Mouse (Mus musculus) ovary, postnatal 10 days (tissue): Measurements from ENCODE around the gene Ube2b.

ENCODE experiments used
- DNase-seq: peaks from one replicate; pipeline ENCODE4 v3.0.0; 2022; ENCODE audit warnings: low spot score

The Ube2b gene

GRCm38 (mm10) chr11:52000290-52000962 is at the start of gene Ube2b:
TSS of gene Ube2b (minus strand) at chr11:52000762.
- DNase-seq = peak; percentile 91

DNA sequence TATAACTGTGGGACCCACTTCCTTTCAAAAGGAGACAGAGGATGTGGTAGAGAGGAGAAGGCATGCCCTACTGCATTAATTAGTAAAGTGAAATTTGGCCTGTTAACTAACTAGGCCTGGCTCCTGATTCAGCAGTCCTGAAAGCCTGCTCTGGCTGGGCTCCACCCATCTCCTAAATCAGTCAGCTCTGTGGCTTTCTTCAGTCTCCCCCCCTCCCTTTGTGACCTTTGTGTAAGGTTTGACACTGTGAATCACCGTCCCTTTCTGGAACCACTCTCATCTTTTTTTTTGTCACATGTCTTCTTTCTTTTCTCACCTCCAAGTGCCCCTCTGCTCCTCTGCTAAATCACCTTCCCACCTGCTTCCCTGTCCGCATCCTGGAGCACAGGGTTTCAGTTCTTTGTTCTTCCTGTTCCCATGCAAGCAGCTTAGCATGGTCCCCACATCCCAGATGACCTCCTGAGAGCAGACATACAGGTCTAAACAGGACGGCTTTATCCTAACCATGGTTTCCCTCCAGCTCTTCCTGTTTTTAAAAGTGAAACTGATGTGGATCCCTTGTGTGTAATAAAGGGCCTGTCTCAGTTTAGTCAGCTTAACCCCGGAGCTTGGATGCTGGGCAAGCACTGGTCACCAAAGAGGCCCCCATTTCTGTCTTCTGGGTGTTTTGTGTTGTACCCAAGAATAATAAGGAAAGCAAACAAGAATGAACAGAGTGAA is 46.0 kb upstream of the Ube2b start:
- DNase-seq = no peak

GRCm38 (mm10) chr11:52044156-52044555 is 43.6 kb upstream of the Ube2b start:
- no peak for DNase-seq

GRCm38 (mm10) chr11:52043224-52043623 is 42.7 kb upstream of the Ube2b start:
- no peak for DNase-seq

GRCm38 (mm10) chr11:52037659-52038058 is 37.1 kb upstream of the Ube2b start:
- no peak for DNase-seq

DNA sequence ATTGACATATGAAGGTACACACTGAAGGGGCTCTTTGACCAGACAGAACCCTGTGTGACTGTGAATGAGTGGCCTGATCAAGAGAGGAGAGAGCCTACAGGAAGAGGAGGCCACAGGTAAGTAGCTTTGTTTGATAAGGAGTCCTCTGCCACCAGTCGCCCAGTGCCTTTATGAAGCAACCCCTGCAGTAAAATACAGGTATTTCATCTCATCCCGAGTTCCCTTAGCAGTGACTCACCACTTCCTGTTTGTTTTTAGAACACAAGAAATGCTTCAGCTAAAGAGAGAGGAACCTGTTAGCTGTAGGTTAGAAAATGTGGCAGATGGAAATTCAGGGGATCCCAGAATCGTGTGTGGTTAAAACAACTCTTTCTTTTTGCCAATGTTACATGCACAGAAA is 35.3 kb upstream of the Ube2b start:
- no peak for DNase-seq

GRCm38 (mm10) chr11:52033953-52034352 is 33.4 kb upstream of the Ube2b start:
- DNase-seq = no peak

GRCm38 (mm10) chr11:52032356-52032755 is 31.8 kb upstream of the Ube2b start:
- DNase-seq = no peak

- DNase-seq = no peak
Measured at GRCm38 (mm10) chr11:52018217-52018616, 17.7 kb upstream of the Ube2b start.

GRCm38 (mm10) chr11:52011541-52011940 is 11.0 kb upstream of the Ube2b start:
- DNase-seq = no peak

- no peak for DNase-seq
Measured at GRCm38 (mm10) chr11:52011011-52011410, 10.4 kb upstream of the Ube2b start.

DNA sequence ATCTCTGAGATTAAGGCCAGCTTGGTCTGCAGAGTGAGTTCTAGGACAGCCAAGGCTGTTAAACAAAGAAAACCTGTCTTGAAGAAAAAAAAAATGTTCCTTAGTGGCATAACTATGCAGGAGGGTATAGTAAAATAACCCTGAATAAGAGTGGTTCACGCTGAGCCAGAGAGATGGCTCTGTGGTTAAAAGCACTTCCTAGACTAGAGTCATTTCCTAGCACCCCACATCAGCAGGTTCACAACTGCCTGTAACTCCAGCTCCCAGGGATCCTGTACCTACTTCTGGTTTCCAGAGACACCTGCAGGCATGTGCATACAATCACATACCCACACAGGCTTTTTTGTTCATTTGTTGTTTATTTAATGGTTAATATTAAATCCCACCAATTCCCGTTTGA is 5.0 kb upstream of the Ube2b start:
- DNase-seq = no peak

GRCm38 (mm10) chr11:52003772-52004528 is 3.4 kb upstream of the Ube2b start, which contains the start of gene Cdkl3:
TSS of gene Cdkl3 (plus strand) at chr11:52004221.
- peak; percentile 73 for DNase-seq

- no peak for DNase-seq
Measured at GRCm38 (mm10) chr11:52003505-52003771, 2.9 kb upstream of the Ube2b start.

DNA sequence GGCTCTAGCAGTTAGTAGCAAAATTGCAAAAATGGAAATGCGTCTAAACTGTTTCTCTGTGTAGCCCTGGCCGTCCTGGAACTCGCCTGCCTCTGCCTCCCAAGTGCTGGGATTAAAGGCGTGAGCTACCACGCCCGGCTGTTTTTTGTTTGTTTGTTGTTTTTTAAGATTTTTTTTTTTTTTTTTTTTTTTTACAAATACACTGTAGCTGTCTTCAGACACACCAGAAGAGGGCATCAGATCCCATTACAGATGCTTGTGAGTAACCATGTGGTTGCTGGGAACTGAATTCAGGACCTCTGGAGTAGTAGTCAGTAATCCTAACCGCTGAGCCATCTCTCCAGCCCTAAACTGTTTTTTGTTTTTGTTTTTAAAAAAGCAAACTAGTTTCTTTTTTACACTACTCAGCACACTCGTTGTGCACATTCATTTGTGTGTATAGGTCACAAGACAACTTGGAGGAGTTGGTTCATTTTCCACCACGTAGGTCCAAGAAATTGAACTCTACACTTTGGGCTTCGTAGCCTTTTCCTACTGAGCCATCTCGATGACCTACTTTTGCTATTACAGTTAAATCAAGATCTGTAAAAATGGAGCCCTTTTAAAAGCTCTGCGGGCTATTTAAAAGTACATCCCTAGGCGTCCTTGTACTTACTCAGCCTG is 2.4 kb upstream of the Ube2b start:
- no peak for DNase-seq

GRCm38 (mm10) chr11:52001861-52002260 is 1.3 kb upstream of the Ube2b start:
- DNase-seq = no peak

GRCm38 (mm10) chr11:52001341-52001740 is 779 bp upstream of the Ube2b start:
- DNase-seq = no peak

DNA sequence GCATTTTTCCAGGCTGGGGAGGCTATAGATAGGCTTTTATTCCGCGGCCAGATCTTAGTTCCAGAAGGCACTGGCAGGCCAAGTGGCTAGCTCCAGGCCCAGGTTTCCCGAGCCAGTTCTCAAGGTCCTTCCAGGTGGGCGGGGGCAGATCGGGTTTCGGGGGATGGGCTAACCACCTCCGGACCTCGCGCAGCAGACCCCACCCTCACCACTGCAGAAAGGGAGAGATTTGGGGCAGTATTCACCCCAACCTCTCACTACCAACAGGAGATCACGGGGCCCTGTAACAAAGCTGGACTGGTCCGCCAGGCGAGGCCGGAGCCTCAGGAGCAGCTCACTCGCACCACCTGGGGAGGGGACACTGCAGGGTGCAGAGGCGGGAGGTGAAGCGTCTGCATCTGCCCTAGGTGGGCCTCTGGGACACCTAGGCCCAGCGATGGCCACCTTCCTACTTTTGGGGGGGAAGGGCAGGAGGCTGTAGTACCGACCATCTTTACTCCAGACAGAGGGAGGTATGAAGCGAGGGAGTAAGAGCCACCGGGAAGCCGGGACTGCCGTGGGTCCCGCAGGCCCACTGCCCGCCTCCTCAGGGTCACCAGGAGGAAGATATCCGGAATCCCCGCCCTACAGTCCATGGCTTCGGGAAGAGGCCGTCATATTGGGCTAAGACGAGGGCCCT is 812 bp downstream of the Ube2b start:
- DNase-seq = peak; percentile 58

GRCm38 (mm10) chr11:51971644-51972043 is 28.9 kb downstream of the Ube2b start:
- no peak for DNase-seq

DNA sequence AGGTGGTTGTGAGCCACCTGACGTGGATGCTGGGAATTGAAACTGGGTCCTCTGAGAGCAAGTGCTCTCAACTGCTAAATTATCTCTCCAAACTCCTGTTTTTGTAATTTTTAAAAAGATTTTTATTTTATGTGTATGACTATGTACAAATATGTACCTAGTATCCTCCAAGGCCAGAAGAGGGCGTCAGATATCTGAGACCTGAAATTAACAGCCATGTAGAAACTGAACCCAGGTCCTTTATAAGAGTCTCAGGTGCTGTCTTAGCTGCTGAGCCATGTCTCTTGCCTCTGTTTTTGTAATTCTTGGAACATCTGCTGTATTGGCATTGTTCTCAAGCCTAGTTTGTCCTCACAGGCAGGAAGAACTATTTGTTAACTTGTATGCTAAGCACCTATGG is 31.1 kb downstream of the Ube2b start:
- DNase-seq = no peak

- no peak for DNase-seq
Measured at GRCm38 (mm10) chr11:51968896-51969295, 31.7 kb downstream of the Ube2b start.
